Mouse (Mus musculus) kidney, embryonic 16.5 days (tissue): ENCODE results near the gene AC124502.3. TPM values are rescaled to one million over a fixed set of nuclear protein-coding genes. Genes with fewer than 3 reads are reported as not detected.
A peak's percentile ranks its signal among the peaks of the same experiment; 100 is the strongest.

ENCODE experiments used
- ATAC-seq: fragments of 200-750 bp; cut with Nextera tagmentation; 2 replicates; pipeline ENCODE4 v1.8.0; 2017; ENCODE audit warnings: moderate TSS enrichment; ENCODE audit not compliant: low FRiP score, low TSS enrichment
- H3K27ac ChIP-seq: fragments of 300-500 bp; sonication (generic); 2 replicates; pipeline ENCODE4 v1.5.1; 2014; ENCODE audit warnings: low read length
- H3K27me3 ChIP-seq: fragments of 300-500 bp; sonication (generic); 2 replicates; pipeline ENCODE4 v1.6.1; 2014; ENCODE audit warnings: low read length, control low read depth, mixed read lengths; ENCODE audit not compliant: insufficient read depth
- H3K36me3 ChIP-seq: fragments of 300-500 bp; sonication (generic); 2 replicates; pipeline ENCODE4 v1.6.1; 2014; ENCODE audit warnings: low read length, control low read depth, mixed read lengths; ENCODE audit not compliant: insufficient read depth
- H3K4me1 ChIP-seq: fragments of 300-500 bp; sonication (generic); 2 replicates; pipeline ENCODE4 v1.6.1; 2014; ENCODE audit warnings: low read length, control low read depth, mixed read lengths; ENCODE audit not compliant: insufficient read depth
- H3K4me2 ChIP-seq: fragments of 300-500 bp; sonication (generic); replicated peaks from 2 replicates; pipeline ENCODE4 v1.6.1; 2014; ENCODE audit warnings: low read depth, low read length
- H3K4me3 ChIP-seq: fragments of 300-500 bp; sonication (generic); 2 replicates; pipeline ENCODE4 v1.5.1; 2014; ENCODE audit warnings: mild to moderate bottlenecking, low read length
- H3K9ac ChIP-seq: fragments of 300-500 bp; sonication (generic); replicated peaks from 2 replicates; pipeline ENCODE4 v1.6.1; 2014; ENCODE audit warnings: low read length
- H3K9me3 ChIP-seq: fragments of 300-500 bp; sonication (generic); 2 replicates; pipeline ENCODE4 v1.6.1; 2016; ENCODE audit warnings: low read length, control low read depth
- WGBS: fragments of 180-500 bp; shearing (Covaris S2); extraction: QIAGEN DNeasy Blood & Tissue Kit; methylation state at CpG from one replicate; pipeline ENCODE4 v1.1.7; 2014; 5-methylcytosine and 5-hydroxymethylcytosine counted together
- polyA plus RNA-seq: library from polyadenylated mRNA; unstranded; fragments of >200 nt; fragmentation: Nextera tagmentation; extraction: Ambion mirVana; gene quantifications from 2 replicates; pipeline ENCODE4 v1.2.1, GENCODE M21; 2015

Gene AC124502.3
- polyA plus RNA-seq, 1 experiment from 2014 or later, result 1.9 TPM

GRCm38 (mm10) chr19:5056251-5056650 lies 17.6 kb downstream of the AC124502.3 start:
- H3K4me2 ChIP-seq, result no peak overlapping the region

GRCm38 (mm10) chr19:5057876-5058775 lies 19.4 kb downstream of the AC124502.3 start:
- Histone ChIP-seq H3K9me3 (no peaks in the 10 kb centered on the region), H3K9ac (no peak overlapping the region), H3K27ac (peak overlapping the region; percentile 83), H3K36me3 (no peaks in the 10 kb centered on the region), H3K4me1 (peaks cover 44% of the 10 kb centered on the region), H3K4me2 (no peak overlapping the region), H3K4me3 (no peak overlapping the region), H3K27me3 (peaks cover 3% of the 10 kb centered on the region; the same call in 1 of the 2 replicates)
- no peak for ATAC-seq
- 22% methylated on average over 16 of the region's 16 CpGs for WGBS

More at GRCm38 (mm10) chr19:5056251-5056650, 17.6 kb downstream of the AC124502.3 start:
- peak; percentile 46; the same call in 1 of the 2 replicates for ATAC-seq
- 10% methylated on average over 6 of the region's 6 CpGs for WGBS
- H3K4me1 ChIP-seq, result peaks cover 55% of the 10 kb centered on the region
- H3K4me3 ChIP-seq, result peak overlapping the region; percentile 12; the same call in 1 of the 2 replicates
- no peak overlapping the region for H3K27ac ChIP-seq
- no peaks in the 10 kb centered on the region for H3K36me3 ChIP-seq
- H3K9ac ChIP-seq, result no peak overlapping the region; the same call in 1 of the 2 replicates
- no peaks in the 10 kb centered on the region for H3K9me3 ChIP-seq
- peaks cover 7% of the 10 kb centered on the region; the same call in 1 of the 2 replicates for H3K27me3 ChIP-seq

GRCm38 (mm10) chr19:5058801-5059771 lies 20.4 kb downstream of the AC124502.3 start:
- Histone ChIP-seq H3K27ac (peak overlapping the region; percentile 83), H3K4me3 (no peak overlapping the region), H3K36me3 (no peaks in the 10 kb centered on the region), H3K9ac (peak overlapping the region; percentile 5; the same call in 1 of the 2 replicates), H3K4me1 (peaks cover 44% of the 10 kb centered on the region), H3K9me3 (no peaks in the 10 kb centered on the region), H3K4me2 (0 out of 2 replicates have a peak overlapping the region, but pooled peaks have one; percentile 8), H3K27me3 (no peaks in the 10 kb centered on the region)
- WGBS, result 10% methylated on average over 10 of the region's 10 CpGs
- ATAC-seq, result peak; percentile 67

- Histone ChIP-seq H3K27ac (peak overlapping the region; percentile 83), H3K4me3 (no peak overlapping the region), H3K4me1 (peaks cover 51% of the 10 kb centered on the region), H3K36me3 (no peaks in the 10 kb centered on the region), H3K9ac (peak overlapping the region; percentile 14; the same call in 1 of the 2 replicates), H3K4me2 (no peak overlapping the region), H3K27me3 (no peaks in the 10 kb centered on the region), H3K9me3 (no peaks in the 10 kb centered on the region)
- WGBS, result 52% methylated on average over 5 of the region's 5 CpGs
- ATAC-seq, result 0 out of 2 replicates have a peak, but pooled peaks have one; percentile 14
Measured at GRCm38 (mm10) chr19:5060365-5061330, 22.0 kb downstream of the AC124502.3 start.

- no peak overlapping the region for H3K4me3 ChIP-seq
- no peaks in the 10 kb centered on the region for H3K27me3 ChIP-seq
- no peak overlapping the region for H3K27ac ChIP-seq
- 90% methylated on average over 5 of the region's 5 CpGs for WGBS
- H3K4me1 ChIP-seq, result peaks cover 48% of the 10 kb centered on the region
- H3K36me3 ChIP-seq, result no peaks in the 10 kb centered on the region
- no peaks in the 10 kb centered on the region for H3K9me3 ChIP-seq
- no peak overlapping the region for H3K4me2 ChIP-seq
- H3K9ac ChIP-seq, result no peak overlapping the region
- ATAC-seq, result no peak
Measured at GRCm38 (mm10) chr19:5062041-5062440, 23.4 kb downstream of the AC124502.3 start.

GRCm38 (mm10) chr19:5062446-5062845 lies 23.8 kb downstream of the AC124502.3 start:
- Histone ChIP-seq H3K4me1 (peaks cover 52% of the 10 kb centered on the region), H3K4me2 (no peak overlapping the region), H3K36me3 (no peaks in the 10 kb centered on the region), H3K27ac (no peak overlapping the region), H3K9me3 (no peaks in the 10 kb centered on the region), H3K4me3 (no peak overlapping the region), H3K27me3 (peaks cover 3% of the 10 kb centered on the region; the same call in 1 of the 2 replicates), H3K9ac (no peak overlapping the region)
- no peak for ATAC-seq
- 55% methylated on average over 6 of the region's 6 CpGs for WGBS

- Histone ChIP-seq H3K4me1 (peaks cover 54% of the 10 kb centered on the region), H3K4me2 (no peak overlapping the region), H3K27ac (no peak overlapping the region), H3K4me3 (no peak overlapping the region), H3K27me3 (peaks cover 15% of the 10 kb centered on the region), H3K36me3 (no peaks in the 10 kb centered on the region), H3K9ac (no peak overlapping the region), H3K9me3 (no peaks in the 10 kb centered on the region)
- no peak for ATAC-seq
- 54% methylated on average over 7 of the region's 7 CpGs for WGBS
Measured at GRCm38 (mm10) chr19:5065104-5065503, 26.4 kb downstream of the AC124502.3 start.

- Histone ChIP-seq H3K9me3 (no peaks in the 10 kb centered on the region), H3K27ac (peak overlapping the region; percentile 94), H3K4me3 (peak overlapping the region; percentile 62), H3K9ac (peak overlapping the region; percentile 78), H3K4me2 (peak overlapping the region; percentile 77), H3K27me3 (peaks cover 20% of the 10 kb centered on the region), H3K36me3 (no peaks in the 10 kb centered on the region), H3K4me1 (peaks cover 51% of the 10 kb centered on the region)
- ATAC-seq, result peak; percentile 8; the same call in 1 of the 2 replicates
- WGBS, result 6% methylated on average over 15 of the region's 15 CpGs
Measured at GRCm38 (mm10) chr19:5067040-5067799, 28.5 kb downstream of the AC124502.3 start.
